Mouse (Mus musculus): Measurements from ENCODE around the gene Ccnd2. TPM values are rescaled to one million over a fixed set of nuclear protein-coding genes. Genes with fewer than 3 reads are reported as not detected.

Gene Ccnd2
- total RNA-seq, 1 experiment, result 10.1 TPM

DNA sequence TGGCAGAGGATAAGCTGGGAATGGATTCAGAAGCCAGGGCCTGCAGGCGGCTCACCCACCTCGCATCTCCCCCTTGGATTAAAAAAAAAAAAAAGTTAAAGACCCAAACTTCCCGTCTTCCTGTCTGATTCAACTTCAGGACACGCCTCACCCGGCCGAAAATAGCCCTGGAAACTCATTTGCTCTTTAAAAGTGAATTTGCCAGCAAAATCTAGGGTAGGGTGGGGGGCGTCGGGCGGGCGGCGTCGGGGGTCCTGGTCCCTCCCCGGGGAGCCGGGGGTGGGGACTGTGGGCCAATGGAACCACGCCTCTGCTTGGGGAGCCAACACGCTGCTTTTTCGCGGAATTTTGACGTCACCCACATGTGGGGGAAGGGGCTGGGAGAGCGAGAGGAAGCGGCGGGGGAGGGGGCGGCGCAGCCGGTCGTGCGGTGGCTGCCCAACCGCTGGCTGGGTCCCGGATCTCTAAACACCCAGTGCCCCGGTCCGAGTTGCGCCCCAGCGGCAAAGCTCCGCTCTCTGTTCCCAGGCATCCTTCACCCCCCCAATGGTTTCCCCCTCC, 2.8 kb upstream of the Ccnd2 start:
- in situ Hi-C loops (cut with MboI; ENCODE audit: low sequenced_read_pairs in 2 of 2, unreplicated experiment in 2 of 2), result loop anchor here in 1 of 2 experiments (25.0 kb wide), 1 partner anchor 517 kb away; the partner anchor contains the start of gene Kcna1
- TF ChIP-seq MAFK (IDR thresholded peaks at IDR 0.05; ENCODE audit: insufficient read depth, low read depth, low read length), result no peak
- TF ChIP-seq CHD2 (IDR thresholded peaks at IDR 0.05; ENCODE audit: low read depth, low read length), result no peak
- no peak for TF ChIP-seq HCFC1 (IDR thresholded peaks at IDR 0.05; ENCODE audit: borderline replicate concordance, insufficient read depth, low read length)
- TF ChIP-seq ZC3H11A (IDR thresholded peaks at IDR 0.05; ENCODE audit: borderline replicate concordance, low read depth, low read length), result no peak
- TF ChIP-seq ZNF384 (IDR thresholded peaks at IDR 0.05; ENCODE audit: low read depth, low read length), result peak; percentile 90
- peaks cover 0 to 11% of the 10 kb centered on the region in 2 experiments; a peak in 1 of 4 replicates for H3K4me1 ChIP-seq (ENCODE audit: control insufficient read depth in 2 of 2, insufficient read depth in 2 of 2, low read length in 2 of 2, poor library complexity in 1 of 2)

GRCm38 (mm10) chr6:127153972-127154707, 2.1 kb upstream of the Ccnd2 start:
- no peaks in the 10 kb centered on the region for H3K36me3 ChIP-seq (ENCODE audit: control insufficient read depth, insufficient read depth, low read length, poor library complexity, severe bottlenecking)
- no peak overlapping the region for H3K9ac ChIP-seq (ENCODE audit: insufficient read depth, low read depth, low read length, poor library complexity, severe bottlenecking)
- peak overlapping the region; percentile 52 to 60 for H3K4me3 ChIP-seq (ENCODE audit: insufficient read depth in 1 of 2, low read depth in 1 of 2, low read length in 2 of 2, poor library complexity in 1 of 2, severe bottlenecking in 1 of 2)
- H3K4me1 ChIP-seq (ENCODE audit: control insufficient read depth in 2 of 2, insufficient read depth in 2 of 2, low read length in 2 of 2, poor library complexity in 1 of 2), result peaks cover 0 to 11% of the 10 kb centered on the region in 2 experiments; a peak in 1 of 4 replicates
- in situ Hi-C loops (cut with MboI; ENCODE audit: low sequenced_read_pairs in 2 of 2, unreplicated experiment in 2 of 2), result loop anchor here in 1 of 2 experiments (25.0 kb wide), 1 partner anchor 517 kb away; the partner anchor contains the start of gene Kcna1
- H3K9me3 ChIP-seq (ENCODE audit: control insufficient read depth, insufficient read depth, low read depth, low read length), result no peaks in the 10 kb centered on the region
- TF ChIP-seq CHD2 (IDR thresholded peaks at IDR 0.05; ENCODE audit: low read depth, low read length), result no peak
- no peak for TF ChIP-seq ZNF384 (IDR thresholded peaks at IDR 0.05; ENCODE audit: low read depth, low read length)
- H3K27ac ChIP-seq (ENCODE audit: insufficient read depth, low read depth, low read length, poor library complexity, severe bottlenecking), result no peak overlapping the region
- DNase-seq (ENCODE audit: low read depth, low spot score), result peak; percentile 34

More for the DNA sequence above, 2.8 kb upstream of the Ccnd2 start:
- Histone ChIP-seq H3K36me3 (ENCODE audit: control insufficient read depth, insufficient read depth, low read length, poor library complexity, severe bottlenecking) (no peaks in the 10 kb centered on the region), H3K9me3 (ENCODE audit: control insufficient read depth, insufficient read depth, low read depth, low read length) (no peaks in the 10 kb centered on the region), H3K27ac (ENCODE audit: insufficient read depth, low read depth, low read length, poor library complexity, severe bottlenecking) (no peak overlapping the region), H3K4me3 (ENCODE audit: insufficient read depth in 1 of 2, low read depth in 1 of 2, low read length in 2 of 2, poor library complexity in 1 of 2, severe bottlenecking in 1 of 2) (peak overlapping the region; percentile 52 to 60), H3K9ac (ENCODE audit: insufficient read depth, low read depth, low read length, poor library complexity, severe bottlenecking) (no peak overlapping the region)
- DNase-seq (ENCODE audit: low read depth, low spot score), result peak; percentile 51

GRCm38 (mm10) chr6:127153296-127153800, 1.4 kb upstream of the Ccnd2 start:
- Histone ChIP-seq H3K4me3 (ENCODE audit: insufficient read depth in 1 of 2, low read depth in 1 of 2, low read length in 2 of 2, poor library complexity in 1 of 2, severe bottlenecking in 1 of 2) (peak overlapping the region; percentile 34 to 39), H3K27ac (ENCODE audit: insufficient read depth, low read depth, low read length, poor library complexity, severe bottlenecking) (no peak overlapping the region), H3K9ac (ENCODE audit: insufficient read depth, low read depth, low read length, poor library complexity, severe bottlenecking) (no peak overlapping the region), H3K9me3 (ENCODE audit: control insufficient read depth, insufficient read depth, low read depth, low read length) (no peaks in the 10 kb centered on the region), H3K4me1 (ENCODE audit: control insufficient read depth in 2 of 2, insufficient read depth in 2 of 2, low read length in 2 of 2, poor library complexity in 1 of 2) (peaks cover 0 to 11% of the 10 kb centered on the region in 2 experiments; a peak in 1 of 4 replicates), H3K36me3 (ENCODE audit: control insufficient read depth, insufficient read depth, low read length, poor library complexity, severe bottlenecking) (no peaks in the 10 kb centered on the region)
- in situ Hi-C loops (cut with MboI; ENCODE audit: low sequenced_read_pairs in 2 of 2, unreplicated experiment in 2 of 2), result loop anchor here in 1 of 2 experiments (25.0 kb wide), 1 partner anchor 516 kb away; the partner anchor contains the start of gene Kcna1
- TF ChIP-seq ZNF384 (IDR thresholded peaks at IDR 0.05; ENCODE audit: low read depth, low read length) (no peak), MAFK (IDR thresholded peaks at IDR 0.05; ENCODE audit: insufficient read depth, low read depth, low read length) (no peak), ZC3H11A (IDR thresholded peaks at IDR 0.05; ENCODE audit: borderline replicate concordance, low read depth, low read length) (no peak), HCFC1 (IDR thresholded peaks at IDR 0.05; ENCODE audit: borderline replicate concordance, insufficient read depth, low read length) (no peak), CHD2 (IDR thresholded peaks at IDR 0.05; ENCODE audit: low read depth, low read length) (no peak)
- no peak for DNase-seq (ENCODE audit: low read depth, low spot score)

DNA sequence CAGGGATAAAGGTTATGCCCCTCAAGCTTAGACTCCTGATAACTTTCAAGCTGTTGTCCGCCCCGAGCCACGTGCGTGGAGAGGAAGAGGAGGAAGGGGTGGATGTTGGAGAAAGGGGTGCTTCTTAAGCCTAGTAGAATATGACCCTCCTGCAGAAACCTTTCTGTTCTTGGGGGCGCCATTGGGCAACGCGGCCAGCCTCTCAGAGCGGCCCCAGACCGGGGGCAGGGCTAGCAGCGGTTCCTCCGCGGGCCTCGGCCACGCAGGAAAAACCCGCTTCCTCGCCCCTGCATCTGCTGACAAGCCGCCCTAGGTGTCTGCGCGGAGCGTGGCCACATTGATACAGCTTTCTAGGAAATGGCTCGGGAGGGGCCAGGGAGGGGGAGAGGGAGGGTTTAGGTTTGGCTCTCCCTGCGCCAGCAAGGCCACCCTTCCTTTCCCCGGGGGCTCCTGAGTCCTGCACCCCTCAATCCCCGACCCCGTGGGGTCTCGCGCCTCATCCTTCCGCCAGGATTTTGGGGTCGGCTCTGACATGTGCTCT, 358 bp downstream of the Ccnd2 start:
- Histone ChIP-seq H3K4me1 (ENCODE audit: control insufficient read depth in 2 of 2, insufficient read depth in 2 of 2, low read length in 2 of 2, poor library complexity in 1 of 2) (peaks cover 0 to 11% of the 10 kb centered on the region in 2 experiments; a peak in 1 of 4 replicates), H3K36me3 (ENCODE audit: control insufficient read depth, insufficient read depth, low read length, poor library complexity, severe bottlenecking) (no peaks in the 10 kb centered on the region), H3K27ac (ENCODE audit: insufficient read depth, low read depth, low read length, poor library complexity, severe bottlenecking) (no peak overlapping the region), H3K4me3 (ENCODE audit: insufficient read depth in 1 of 2, low read depth in 1 of 2, low read length in 2 of 2, poor library complexity in 1 of 2, severe bottlenecking in 1 of 2) (peak overlapping the region; percentile 24 to 56; a peak in 3 of 4 replicates), H3K9ac (ENCODE audit: insufficient read depth, low read depth, low read length, poor library complexity, severe bottlenecking) (no peak overlapping the region), H3K9me3 (ENCODE audit: control insufficient read depth, insufficient read depth, low read depth, low read length) (no peaks in the 10 kb centered on the region)
- TF ChIP-seq ZC3H11A (IDR thresholded peaks at IDR 0.05; ENCODE audit: borderline replicate concordance, low read depth, low read length), result no peak
- no peak for TF ChIP-seq ZNF384 (IDR thresholded peaks at IDR 0.05; ENCODE audit: low read depth, low read length)
- no peak for TF ChIP-seq CHD2 (IDR thresholded peaks at IDR 0.05; ENCODE audit: low read depth, low read length)
- no peak for TF ChIP-seq MAFK (IDR thresholded peaks at IDR 0.05; ENCODE audit: insufficient read depth, low read depth, low read length)
- no peak for TF ChIP-seq HCFC1 (IDR thresholded peaks at IDR 0.05; ENCODE audit: borderline replicate concordance, insufficient read depth, low read length)
- in situ Hi-C loops (cut with MboI; ENCODE audit: low sequenced_read_pairs in 2 of 2, unreplicated experiment in 2 of 2), result loop anchor here in 1 of 2 experiments (25.0 kb wide), 1 partner anchor 514 kb away; the partner anchor contains the start of gene Kcna1
- DNase-seq (ENCODE audit: low read depth, low spot score), result no peak
